Mouse (Mus musculus): ENCODE data around the gene Micall1. TPM values are rescaled to one million over a fixed set of nuclear protein-coding genes. Genes with fewer than 3 reads are reported as not detected.

Micall1 gene
- polyA plus RNA-seq, 1 experiment from 2014 or later, result 7.2 TPM

DNA sequence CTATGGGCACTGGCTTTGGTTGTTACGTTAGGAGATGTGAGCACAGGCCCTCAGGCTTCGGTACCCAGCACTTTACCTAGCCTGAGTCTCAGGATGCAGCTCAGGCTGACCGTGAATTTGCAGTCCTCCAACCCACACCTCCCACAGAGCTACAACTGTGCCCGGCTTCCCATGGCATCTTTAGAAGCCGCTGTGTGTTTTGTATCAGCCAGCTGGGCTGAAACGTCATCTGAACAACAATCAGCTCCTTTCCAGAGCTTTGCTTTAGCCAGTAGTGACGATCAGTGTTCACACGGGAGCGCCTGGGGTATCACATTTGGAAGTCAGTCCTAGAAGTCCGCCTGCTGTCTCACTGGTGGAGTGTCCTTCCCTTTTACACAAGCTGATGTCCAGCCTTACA lies 5.4 kb upstream of the Micall1 start:
- ATAC-seq (ENCODE audit: low FRiP score, low TSS enrichment), result no peak
- Histone ChIP-seq H3K36me3 (ENCODE audit: control insufficient read depth, insufficient read depth, low read length) (no peaks in the 10 kb centered on the region), H3K4me1 (ENCODE audit: control insufficient read depth, insufficient read depth, low read length) (peaks cover 6% of the 10 kb centered on the region), H3K27ac (ENCODE audit: low read depth, low read length) (no peak overlapping the region), H3K27me3 (ENCODE audit: control insufficient read depth, insufficient read depth, low read length) (no peaks in the 10 kb centered on the region), H3K9ac (ENCODE audit: low read depth, low read length) (no peak overlapping the region), H3K9me3 (ENCODE audit: control insufficient read depth, low read length) (no peaks in the 10 kb centered on the region), H3K4me2 (replicated peaks; ENCODE audit: low read depth, low read length) (no peak overlapping the region), H3K4me3 (ENCODE audit: low read length) (no peak overlapping the region)
- WGBS, result 72% methylated on average over 10 of the region's 10 CpGs

DNA sequence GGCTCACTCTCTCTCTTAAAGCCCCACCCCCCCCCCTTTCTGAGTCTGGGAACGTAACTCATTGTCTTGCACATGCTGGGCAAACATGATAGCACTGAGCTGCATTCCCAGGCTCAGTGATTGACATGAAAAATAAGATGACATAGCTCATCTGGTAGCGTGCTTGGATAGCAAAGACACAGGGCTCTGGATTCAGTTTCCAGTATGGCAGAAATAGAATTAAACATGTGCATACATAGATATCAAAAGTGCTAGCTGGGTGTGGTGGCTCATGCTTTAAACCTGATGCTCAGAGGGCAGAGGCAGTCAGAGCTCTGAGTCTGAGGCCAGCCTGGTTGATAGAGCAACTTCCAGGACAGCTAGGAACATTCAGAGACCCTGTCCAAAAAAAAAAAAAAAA lies 2.9 kb upstream of the Micall1 start:
- Histone ChIP-seq H3K4me3 (ENCODE audit: low read length) (no peak overlapping the region), H3K9me3 (ENCODE audit: control insufficient read depth, low read length) (no peaks in the 10 kb centered on the region), H3K27me3 (ENCODE audit: control insufficient read depth, insufficient read depth, low read length) (no peaks in the 10 kb centered on the region), H3K4me2 (replicated peaks; ENCODE audit: low read depth, low read length) (no peak overlapping the region), H3K27ac (ENCODE audit: low read depth, low read length) (no peak overlapping the region), H3K9ac (ENCODE audit: low read depth, low read length) (no peak overlapping the region), H3K4me1 (ENCODE audit: control insufficient read depth, insufficient read depth, low read length) (peaks cover 21% of the 10 kb centered on the region), H3K36me3 (ENCODE audit: control insufficient read depth, insufficient read depth, low read length) (no peaks in the 10 kb centered on the region)
- ATAC-seq (ENCODE audit: low FRiP score, low TSS enrichment), result no peak
- 51% methylated on average over 2 of the region's 2 CpGs for WGBS

DNA sequence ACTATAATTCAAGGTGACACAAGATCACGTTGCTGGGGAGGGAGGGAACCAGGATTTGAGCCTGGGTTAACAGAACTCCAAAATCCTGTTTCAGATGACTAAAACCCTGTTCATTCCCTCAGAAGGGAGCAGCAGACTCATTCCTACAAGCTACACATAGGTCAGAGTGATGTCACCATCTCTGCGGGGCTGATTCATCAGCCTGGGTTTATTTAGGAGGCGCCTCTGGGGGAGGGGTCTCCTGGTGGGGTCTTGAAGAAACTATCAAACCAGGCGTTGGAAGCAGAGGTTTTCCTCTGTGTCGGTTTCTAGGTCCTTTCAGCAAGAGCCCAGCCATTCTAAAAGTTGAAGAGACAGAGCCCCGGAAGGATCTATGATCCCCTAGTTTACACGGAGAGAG lies 732 bp upstream of the Micall1 start:
- WGBS, result 19% methylated on average over 7 of the region's 7 CpGs
- H3K4me2 ChIP-seq (replicated peaks; ENCODE audit: low read depth, low read length), result peak overlapping the region; percentile 98
- H3K36me3 ChIP-seq (ENCODE audit: control insufficient read depth, insufficient read depth, low read length), result peaks cover 4% of the 10 kb centered on the region; the same call in 1 of the 2 replicates
- H3K9me3 ChIP-seq (ENCODE audit: control insufficient read depth, low read length), result no peaks in the 10 kb centered on the region
- no peaks in the 10 kb centered on the region for H3K27me3 ChIP-seq (ENCODE audit: control insufficient read depth, insufficient read depth, low read length)
- ATAC-seq (ENCODE audit: low FRiP score, low TSS enrichment), result no peak
- H3K27ac ChIP-seq (ENCODE audit: low read depth, low read length), result peak overlapping the region; percentile 74
- H3K9ac ChIP-seq (ENCODE audit: low read depth, low read length), result no peak overlapping the region
- peaks cover 28% of the 10 kb centered on the region for H3K4me1 ChIP-seq (ENCODE audit: control insufficient read depth, insufficient read depth, low read length)
- peak overlapping the region; percentile 89 for H3K4me3 ChIP-seq (ENCODE audit: low read length)

DNA sequence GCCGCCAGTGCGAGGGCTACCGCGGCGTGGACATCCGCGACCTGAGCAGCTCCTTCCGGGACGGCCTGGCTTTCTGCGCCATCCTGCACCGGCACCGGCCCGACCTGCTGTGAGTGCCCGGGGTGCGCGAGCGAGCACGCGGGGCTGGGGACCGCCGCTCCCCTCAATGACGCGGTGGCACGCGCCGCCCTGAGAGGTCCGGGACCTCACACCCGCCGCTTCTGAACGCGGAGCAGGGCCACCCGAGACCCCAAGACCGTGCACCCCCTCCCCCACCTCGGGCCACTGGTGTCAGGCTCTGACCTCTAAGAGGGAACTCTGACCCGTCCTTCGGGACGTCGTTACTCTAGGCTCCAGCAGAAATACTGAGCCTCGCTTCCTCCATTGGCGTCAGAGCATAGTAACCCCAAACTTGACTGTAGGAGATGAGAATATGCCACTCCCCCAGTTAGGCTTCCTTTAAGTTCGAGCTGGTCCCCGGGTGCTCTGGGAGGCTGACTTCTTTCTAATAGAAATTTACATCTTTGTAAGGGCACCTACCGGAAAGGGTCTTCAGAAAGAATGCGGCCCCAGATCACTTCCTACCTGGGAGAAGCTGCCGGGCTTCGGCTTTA lies 730 bp downstream of the Micall1 start:
- WGBS, result under 1% methylated on average over 38 of the region's 46 CpGs
- H3K4me3 ChIP-seq (ENCODE audit: low read length), result peak overlapping the region; percentile 89
- H3K9me3 ChIP-seq (ENCODE audit: control insufficient read depth, low read length), result no peaks in the 10 kb centered on the region
- peak; percentile 74 for ATAC-seq (ENCODE audit: low FRiP score, low TSS enrichment)
- peaks cover 28% of the 10 kb centered on the region for H3K4me1 ChIP-seq (ENCODE audit: control insufficient read depth, insufficient read depth, low read length)
- H3K27ac ChIP-seq (ENCODE audit: low read depth, low read length), result peak overlapping the region; percentile 74
- H3K36me3 ChIP-seq (ENCODE audit: control insufficient read depth, insufficient read depth, low read length), result peaks cover 5% of the 10 kb centered on the region; the same call in 1 of the 2 replicates
- peak overlapping the region; percentile 89 for H3K9ac ChIP-seq (ENCODE audit: low read depth, low read length)
- H3K27me3 ChIP-seq (ENCODE audit: control insufficient read depth, insufficient read depth, low read length), result no peaks in the 10 kb centered on the region
- H3K4me2 ChIP-seq (replicated peaks; ENCODE audit: low read depth, low read length), result peak overlapping the region; percentile 98

DNA sequence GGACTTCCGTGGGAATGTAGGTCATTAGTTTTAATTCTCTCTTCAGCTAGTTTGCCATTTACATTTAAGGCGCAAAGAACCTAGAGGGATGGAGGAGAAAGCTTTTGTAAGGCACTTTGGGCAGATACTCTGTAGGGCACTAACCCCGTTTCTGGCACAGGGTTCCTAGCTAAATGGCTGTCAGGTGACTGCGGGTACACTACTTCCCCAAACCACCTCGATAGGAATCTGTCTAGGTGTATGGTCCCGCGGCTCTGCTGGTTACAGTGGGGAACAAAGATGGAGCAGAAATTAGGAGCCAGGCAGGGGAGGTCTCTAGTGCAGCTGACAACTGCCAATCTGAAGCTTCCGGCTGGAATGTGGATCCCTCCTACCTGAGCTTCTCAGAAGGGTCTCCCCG lies 1.3 kb downstream of the Micall1 start:
- peak overlapping the region; percentile 98 for H3K4me2 ChIP-seq (replicated peaks; ENCODE audit: low read depth, low read length)
- H3K27me3 ChIP-seq (ENCODE audit: control insufficient read depth, insufficient read depth, low read length), result no peaks in the 10 kb centered on the region
- H3K9me3 ChIP-seq (ENCODE audit: control insufficient read depth, low read length), result no peaks in the 10 kb centered on the region
- 18% methylated on average over 9 of the region's 9 CpGs for WGBS
- no peak for ATAC-seq (ENCODE audit: low FRiP score, low TSS enrichment)
- no peak overlapping the region for H3K27ac ChIP-seq (ENCODE audit: low read depth, low read length)
- peaks cover 28% of the 10 kb centered on the region for H3K4me1 ChIP-seq (ENCODE audit: control insufficient read depth, insufficient read depth, low read length)
- peaks cover 8% of the 10 kb centered on the region; the same call in 1 of the 2 replicates for H3K36me3 ChIP-seq (ENCODE audit: control insufficient read depth, insufficient read depth, low read length)
- peak overlapping the region; percentile 89 for H3K4me3 ChIP-seq (ENCODE audit: low read length)
- H3K9ac ChIP-seq (ENCODE audit: low read depth, low read length), result peak overlapping the region; percentile 89; the same call in 1 of the 2 replicates

DNA sequence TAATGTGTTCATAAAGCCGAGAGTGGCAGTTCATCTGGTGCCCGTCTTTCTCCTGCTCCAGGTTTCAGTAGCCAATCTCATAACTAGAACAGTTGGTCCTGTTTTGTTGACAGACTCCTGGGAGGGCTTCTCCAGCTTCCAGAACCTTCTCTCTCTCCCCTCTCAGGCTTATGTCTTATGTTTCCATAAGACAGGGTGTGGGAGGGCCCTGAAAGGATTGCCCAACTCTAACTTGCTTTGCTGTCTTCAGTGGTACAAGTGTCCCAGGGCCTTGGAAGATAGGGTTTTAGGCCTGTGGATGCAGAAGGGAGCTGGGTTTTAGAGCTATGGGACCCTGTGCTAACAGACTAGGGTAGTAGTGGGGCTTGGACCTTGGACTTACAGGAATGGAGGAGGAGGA lies 1.8 kb downstream of the Micall1 start:
- Histone ChIP-seq H3K36me3 (ENCODE audit: control insufficient read depth, insufficient read depth, low read length) (peaks cover 13% of the 10 kb centered on the region; the same call in 1 of the 2 replicates), H3K4me3 (ENCODE audit: low read length) (peak overlapping the region; percentile 89; the same call in 1 of the 2 replicates), H3K27me3 (ENCODE audit: control insufficient read depth, insufficient read depth, low read length) (no peaks in the 10 kb centered on the region), H3K9me3 (ENCODE audit: control insufficient read depth, low read length) (no peaks in the 10 kb centered on the region), H3K27ac (ENCODE audit: low read depth, low read length) (no peak overlapping the region), H3K4me1 (ENCODE audit: control insufficient read depth, insufficient read depth, low read length) (peaks cover 28% of the 10 kb centered on the region), H3K9ac (ENCODE audit: low read depth, low read length) (no peak overlapping the region), H3K4me2 (replicated peaks; ENCODE audit: low read depth, low read length) (peak overlapping the region; percentile 98)
- ATAC-seq (ENCODE audit: low FRiP score, low TSS enrichment), result no peak
- WGBS, result 79% methylated on average over 2 of the region's 2 CpGs

DNA sequence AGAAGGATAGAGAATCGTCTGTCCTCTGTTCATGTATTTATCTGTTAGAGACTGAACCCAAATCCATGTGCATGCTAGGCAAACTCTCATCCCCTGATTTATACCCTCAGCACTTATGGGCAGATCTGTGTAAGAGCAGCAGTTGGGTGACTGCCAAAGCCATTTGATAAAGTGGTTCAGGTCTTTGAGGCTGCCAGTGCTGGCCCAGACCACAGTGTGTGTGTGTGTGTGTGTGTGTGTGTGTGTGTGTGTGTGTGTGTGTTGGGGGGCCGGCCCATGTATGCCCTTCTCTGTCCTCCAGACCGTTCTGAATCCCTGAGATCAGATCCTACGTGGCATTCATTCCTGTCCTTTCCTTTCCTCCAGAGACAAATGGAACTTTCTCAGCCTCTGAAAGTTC lies 3.1 kb downstream of the Micall1 start:
- no peak for ATAC-seq (ENCODE audit: low FRiP score, low TSS enrichment)
- Histone ChIP-seq H3K9me3 (ENCODE audit: control insufficient read depth, low read length) (no peaks in the 10 kb centered on the region), H3K36me3 (ENCODE audit: control insufficient read depth, insufficient read depth, low read length) (peaks cover 17% of the 10 kb centered on the region; the same call in 1 of the 2 replicates), H3K27me3 (ENCODE audit: control insufficient read depth, insufficient read depth, low read length) (no peaks in the 10 kb centered on the region), H3K4me2 (replicated peaks; ENCODE audit: low read depth, low read length) (no peak overlapping the region), H3K27ac (ENCODE audit: low read depth, low read length) (no peak overlapping the region), H3K4me1 (ENCODE audit: control insufficient read depth, insufficient read depth, low read length) (peaks cover 28% of the 10 kb centered on the region), H3K9ac (ENCODE audit: low read depth, low read length) (no peak overlapping the region), H3K4me3 (ENCODE audit: low read length) (no peak overlapping the region)
- WGBS, result 57% methylated on average over 4 of the region's 4 CpGs

DNA sequence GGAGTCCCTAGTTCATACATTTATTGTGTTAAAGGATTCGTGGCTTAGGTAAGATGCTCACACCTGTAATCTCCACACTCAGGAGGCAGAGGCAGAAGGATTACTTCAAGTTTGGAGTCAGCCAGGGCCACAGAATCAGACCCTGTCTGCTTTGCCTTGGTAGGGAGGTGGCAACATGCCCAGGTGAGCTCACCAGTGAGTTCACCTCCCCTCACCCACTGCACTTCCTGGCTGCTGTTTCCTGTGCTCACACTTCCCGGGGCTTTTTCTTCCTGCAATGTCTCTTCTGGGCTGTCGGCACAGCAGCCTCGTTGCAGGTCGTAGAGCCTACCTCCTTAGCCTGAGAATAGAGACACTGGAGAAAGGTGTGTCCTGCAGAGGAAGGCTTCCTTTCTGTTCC lies 6.6 kb downstream of the Micall1 start:
- WGBS, result 48% methylated on average over 5 of the region's 5 CpGs
- Histone ChIP-seq H3K9ac (ENCODE audit: low read depth, low read length) (no peak overlapping the region), H3K36me3 (ENCODE audit: control insufficient read depth, insufficient read depth, low read length) (peaks cover 28% of the 10 kb centered on the region; the same call in 1 of the 2 replicates)

DNA sequence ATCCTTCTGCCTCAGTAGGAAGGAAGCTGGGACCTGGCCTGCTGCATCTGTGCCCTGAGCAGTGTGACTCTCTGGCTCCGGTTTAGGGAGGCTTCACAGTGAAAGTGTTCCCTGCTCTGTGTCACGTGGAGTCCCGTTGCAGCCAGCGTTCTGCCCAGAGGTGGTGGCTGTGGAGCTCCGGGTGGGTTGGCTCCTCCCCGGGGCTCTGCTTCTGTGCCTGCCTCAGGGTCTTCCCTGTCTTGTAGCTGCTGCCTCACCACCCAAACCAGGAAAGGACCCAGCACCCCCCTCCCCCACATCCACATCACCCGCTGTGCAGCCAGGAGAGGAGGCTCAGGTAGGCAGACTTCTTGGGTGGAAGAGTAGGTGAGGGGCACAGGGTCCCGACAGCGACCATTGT lies 10.8 kb downstream of the Micall1 start:
- no peak overlapping the region for H3K4me3 ChIP-seq (ENCODE audit: low read length)
- no peak overlapping the region for H3K27ac ChIP-seq (ENCODE audit: low read depth, low read length)
- peaks cover 42% of the 10 kb centered on the region; the same call in 1 of the 2 replicates for H3K36me3 ChIP-seq (ENCODE audit: control insufficient read depth, insufficient read depth, low read length)
- no peak for ATAC-seq (ENCODE audit: low FRiP score, low TSS enrichment)
- no peak overlapping the region for H3K4me2 ChIP-seq (replicated peaks; ENCODE audit: low read depth, low read length)
- H3K27me3 ChIP-seq (ENCODE audit: control insufficient read depth, insufficient read depth, low read length), result no peaks in the 10 kb centered on the region
- 84% methylated on average over 9 of the region's 9 CpGs for WGBS
- no peaks in the 10 kb centered on the region for H3K9me3 ChIP-seq (ENCODE audit: control insufficient read depth, low read length)
- no peaks in the 10 kb centered on the region for H3K4me1 ChIP-seq (ENCODE audit: control insufficient read depth, insufficient read depth, low read length)
- no peak overlapping the region for H3K9ac ChIP-seq (ENCODE audit: low read depth, low read length)

More for the DNA sequence above, 6.6 kb downstream of the Micall1 start:
- Histone ChIP-seq H3K4me2 (replicated peaks; ENCODE audit: low read depth, low read length) (no peak overlapping the region), H3K27ac (ENCODE audit: low read depth, low read length) (no peak overlapping the region), H3K4me3 (ENCODE audit: low read length) (no peak overlapping the region), H3K4me1 (ENCODE audit: control insufficient read depth, insufficient read depth, low read length) (peaks cover 12% of the 10 kb centered on the region), H3K27me3 (ENCODE audit: control insufficient read depth, insufficient read depth, low read length) (no peaks in the 10 kb centered on the region), H3K9me3 (ENCODE audit: control insufficient read depth, low read length) (no peaks in the 10 kb centered on the region)
- no peak for ATAC-seq (ENCODE audit: low FRiP score, low TSS enrichment)
